Mouse (Mus musculus) left cerebral cortex, postnatal 25 days (tissue): ENCODE results near the gene Vars. TPM values are rescaled to one million over a fixed set of nuclear protein-coding genes. Genes with fewer than 3 reads are reported as not detected.
A peak's percentile ranks its signal among the peaks of the same experiment; 100 is the strongest.

Experiments
- DNase-seq, 2 experiments: peaks; one replicate each; pipeline ENCODE4 v3.0.0; 2022; ENCODE audit warnings: low spot score in 2 of 2, mixed read lengths in 1 of 2
- intact Hi-C: fragments of 180-260 bp; cut with DNase I; formaldehyde crosslinking; loops from one replicate; pipeline ENCODE4 v1.15.1; 2025
- total RNA-seq, 2 experiments: library from RNA; stranded (reverse); gene quantifications; 2 replicates each; pipeline ENCODE4 v1.2.3; 2021

Vars gene
- total RNA-seq, 2 experiments from 2014 or later, result 38.0 to 44.7 TPM

DNA sequence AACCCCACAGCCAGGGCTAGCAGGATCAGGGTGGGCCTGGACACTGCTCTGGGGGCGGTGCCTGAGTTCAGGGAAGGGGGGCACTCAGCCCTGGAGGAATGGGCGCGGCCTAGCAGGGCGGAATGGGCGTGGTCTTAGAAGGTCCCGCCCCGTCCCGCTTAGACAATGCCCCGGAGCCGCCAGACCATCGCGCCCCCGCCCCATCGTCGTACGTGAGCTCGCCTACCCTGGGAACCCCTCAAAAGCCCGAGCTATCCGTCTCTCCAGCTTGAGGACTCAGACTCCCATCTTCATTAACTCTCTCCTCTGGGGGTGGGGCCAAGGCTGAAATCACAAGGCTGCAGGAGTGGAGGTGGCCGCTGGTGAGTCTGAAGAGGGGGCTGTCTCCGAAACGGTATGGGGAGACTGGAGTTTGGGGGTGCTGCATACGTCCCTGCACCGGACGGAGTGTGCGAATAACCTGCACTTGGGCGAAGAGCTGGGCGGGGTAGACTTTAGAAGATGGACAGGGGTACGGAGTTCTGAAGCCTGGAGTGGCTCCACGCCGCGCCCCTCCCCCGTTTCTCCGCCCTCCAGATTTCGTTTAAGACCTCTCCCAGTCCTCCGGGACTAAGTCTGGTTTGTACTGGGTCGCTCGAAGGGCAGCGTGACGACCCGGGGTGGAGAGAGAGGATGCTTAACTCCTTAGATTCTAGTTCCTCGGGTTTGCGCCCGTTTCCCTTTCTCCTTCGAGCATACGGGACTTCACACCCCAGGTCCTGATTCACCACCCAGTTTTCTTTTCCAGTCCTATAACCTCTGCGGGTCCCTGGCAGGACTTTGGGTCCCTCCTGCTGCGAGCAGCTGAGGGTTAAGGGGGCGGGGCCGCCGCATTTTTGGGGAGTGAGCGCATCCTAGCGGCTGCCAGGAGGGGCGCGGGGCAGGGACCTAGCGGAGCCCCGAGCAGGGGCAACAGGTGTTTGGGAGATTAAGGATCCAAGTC lies 58.4 kb downstream of the Vars start, which contains the start of gene Ddah2:
Gene Ddah2, plus strand, starts transcription at position 125 of the 982 bp plus-strand sequence.
- peak; percentile 59 to 71 for DNase-seq
- intact Hi-C loops, result loop anchor here (1.0 kb wide), 1 partner anchor 38 kb away; no protein-coding TSS in a partner anchor

DNA sequence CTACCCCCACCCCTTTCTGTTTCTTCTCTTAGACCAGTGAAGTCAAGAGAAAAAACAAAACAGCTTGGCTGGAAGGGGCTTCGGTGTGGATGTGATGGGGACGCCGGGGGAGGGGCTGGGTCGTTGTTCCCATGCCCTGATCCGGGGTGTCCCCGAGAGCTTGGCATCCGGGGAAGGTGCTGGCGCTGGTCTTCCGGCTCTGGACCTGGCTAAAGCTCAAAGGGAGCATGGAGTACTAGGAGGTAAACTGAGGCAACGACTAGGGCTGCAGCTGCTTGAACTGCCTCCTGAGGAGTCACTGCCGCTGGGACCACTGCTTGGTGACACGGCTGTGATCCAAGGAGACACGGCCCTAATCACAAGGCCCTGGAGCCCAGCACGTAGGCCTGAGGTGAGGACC lies 59.3 kb downstream of the Vars start:
- no peak for DNase-seq
- intact Hi-C loops, result no loop called here

DNA sequence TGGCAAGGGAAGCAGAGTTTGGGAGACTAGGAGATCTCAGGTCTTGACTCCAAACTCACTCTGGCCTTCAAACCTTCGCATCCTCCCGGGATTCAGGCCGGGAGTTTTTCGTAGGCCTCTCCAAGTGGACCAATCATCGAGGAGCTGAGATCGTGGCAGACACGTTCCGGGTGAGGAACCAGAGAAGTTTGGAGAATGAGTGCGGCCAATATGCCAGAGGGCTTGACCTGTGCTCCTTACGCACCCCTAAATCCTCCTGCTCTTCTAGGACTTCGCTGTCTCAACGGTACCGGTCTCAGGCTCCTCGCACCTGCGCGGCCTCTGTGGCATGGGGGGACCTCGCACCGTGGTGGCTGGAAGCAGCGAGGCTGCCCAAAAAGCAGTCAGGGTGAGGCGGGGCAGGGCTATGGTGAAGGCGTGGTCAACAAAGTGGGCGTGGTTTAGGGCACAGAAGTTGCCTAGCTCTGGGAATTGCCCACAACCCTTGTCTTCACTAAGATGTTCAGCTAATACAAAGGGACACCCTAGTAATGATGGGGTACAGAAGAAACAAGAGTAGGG lies 60.0 kb downstream of the Vars start:
- intact Hi-C loops, result no loop called here
- DNase-seq, result no peak

DNA sequence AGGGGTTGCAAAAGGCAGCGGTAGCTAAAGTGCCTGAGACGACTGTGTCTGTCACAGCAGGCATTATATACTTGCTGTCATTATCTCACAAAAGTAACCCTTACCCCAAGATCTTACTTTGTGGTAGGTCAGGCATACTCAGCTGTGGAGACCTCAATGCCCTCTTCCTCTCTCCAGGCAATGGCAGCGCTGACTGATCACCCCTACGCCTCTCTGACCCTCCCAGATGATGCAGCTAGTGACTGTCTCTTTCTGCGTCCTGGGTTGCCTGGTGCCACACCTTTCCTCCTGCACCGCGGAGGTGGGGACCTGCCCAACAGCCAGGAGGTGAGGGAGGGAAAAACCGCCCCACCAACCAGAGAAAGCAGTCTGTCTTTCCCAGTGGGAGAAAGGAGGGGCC lies 60.5 kb downstream of the Vars start:
- no peak for DNase-seq
- intact Hi-C loops, result no loop called here

DNA sequence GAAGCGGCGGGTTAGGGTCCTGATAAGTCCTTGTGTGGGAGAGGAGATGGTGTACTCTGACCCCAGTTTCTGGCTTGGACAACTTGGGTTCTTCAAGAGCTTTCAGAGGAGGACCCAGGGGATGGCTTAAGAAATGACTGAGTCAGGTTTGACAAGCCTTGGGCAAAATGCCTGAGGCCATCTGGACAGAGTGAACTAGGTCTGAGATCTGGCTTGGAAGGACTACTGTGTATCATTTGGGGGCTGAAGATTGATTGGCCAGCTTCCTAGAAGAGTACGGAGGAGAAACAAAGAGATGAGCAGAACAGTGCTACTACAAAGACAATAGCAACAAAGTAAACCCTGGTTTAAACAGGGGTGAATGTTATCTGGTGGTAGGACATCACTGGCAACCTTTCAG lies 62.7 kb downstream of the Vars start:
- no peak for DNase-seq
- intact Hi-C loops, result no loop called here

DNA sequence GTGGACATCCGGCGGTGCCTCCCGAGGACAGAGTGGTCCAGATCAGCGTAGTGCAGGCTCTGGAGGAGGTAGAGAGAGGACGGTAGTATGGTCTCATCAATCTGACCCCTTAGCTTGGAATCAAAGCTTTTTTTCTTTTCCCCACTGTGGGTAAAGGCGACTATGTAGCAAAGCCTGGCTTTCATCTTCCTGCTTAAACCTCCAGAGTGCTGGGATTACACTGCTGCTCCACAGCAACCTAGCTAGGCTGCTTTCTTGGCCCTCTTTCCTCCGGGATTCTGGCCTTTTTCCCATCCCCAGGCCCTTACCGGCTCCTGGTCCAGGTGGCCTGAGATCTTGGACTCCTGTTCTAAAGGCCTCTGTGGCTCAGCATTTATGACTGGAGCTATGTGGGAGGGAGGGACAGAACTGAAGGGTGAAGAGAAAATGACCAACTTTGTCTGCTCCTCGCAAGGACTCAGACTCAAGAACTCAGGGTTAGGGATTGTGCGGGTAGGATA lies 63.6 kb downstream of the Vars start:
- no peak for DNase-seq
- intact Hi-C loops, result no loop called here

DNA sequence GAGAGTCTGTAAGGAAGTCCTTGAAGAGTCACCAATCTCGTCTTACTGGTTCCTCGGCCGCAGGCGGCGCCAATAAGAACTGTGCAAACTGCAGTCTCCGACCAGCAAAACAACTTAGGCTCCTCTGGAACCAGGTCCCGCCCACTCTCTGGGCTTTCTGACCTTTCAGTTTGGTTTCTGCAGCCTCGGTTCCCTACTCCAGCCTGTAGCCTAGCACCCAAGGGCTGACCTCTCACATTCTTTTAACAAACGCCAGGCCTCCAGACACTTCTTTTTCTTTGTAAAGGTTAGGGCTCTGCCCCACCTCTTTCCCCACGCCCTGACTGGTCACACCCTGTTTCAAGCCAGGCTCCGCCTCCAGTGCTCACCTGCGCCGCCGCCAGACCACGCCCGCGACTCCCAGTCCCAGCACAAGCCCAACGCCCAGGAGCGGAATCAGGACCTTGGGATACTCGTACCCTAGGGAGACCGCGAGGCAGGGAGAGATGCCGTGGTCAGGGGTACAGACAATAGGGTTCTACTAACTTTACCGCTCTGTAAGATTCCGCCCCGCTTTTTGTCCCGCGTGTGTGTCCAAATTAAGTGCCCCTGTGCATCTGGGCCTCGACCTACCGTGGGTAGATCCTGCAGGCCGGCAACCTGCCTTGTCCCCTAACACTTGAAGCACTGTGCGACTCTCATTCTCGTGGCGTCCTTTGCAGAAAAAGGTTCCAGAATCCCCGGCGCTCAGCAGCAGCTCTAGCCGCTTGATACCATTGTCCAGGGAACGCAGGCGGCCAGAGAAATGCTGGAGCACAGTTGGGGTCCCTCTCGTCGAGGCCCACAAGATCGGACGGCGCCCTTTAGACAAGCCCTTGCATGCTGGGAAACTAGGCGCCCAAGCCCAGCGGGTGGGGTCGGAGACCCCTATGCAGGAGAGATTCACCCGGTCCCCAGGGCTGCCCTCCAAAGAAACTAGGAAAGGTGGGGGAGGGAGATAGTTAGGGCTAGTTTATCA lies 64.5 kb downstream of the Vars start, which contains the start of gene Ly6g6c:
Gene Ly6g6c, plus strand, starts transcription at position 438 of the 997 bp plus-strand sequence.
- intact Hi-C loops, result no loop called here
- DNase-seq, result no peak

Other genes with a start within 250 kb of the Vars start
- gene Cyp21a1, start 196.4 kb upstream of the Vars start, total RNA-seq, result not detected
- gene Stk19, start 164.0 kb upstream of the Vars start, total RNA-seq, result 10 to 100 TPM; 52.2 to 57.6 TPM
- 10 to 100 TPM; 35.9 to 37.1 TPM for gene Dxo, start 164.0 kb upstream of the Vars start, total RNA-seq
- gene Skiv2l, start 150.8 kb upstream of the Vars start, total RNA-seq, result 10 to 100 TPM; 64.0 to 65.9 TPM
- 10 to 100 TPM; 30.9 to 37.9 TPM for gene Nelfe, start 150.6 kb upstream of the Vars start, total RNA-seq
- under 1 TPM in 1 of 2 experiments, not detected in 1; 0.30 TPM for gene Cfb, start 138.5 kb upstream of the Vars start, total RNA-seq
- gene Zbtb12, start 121.5 kb upstream of the Vars start, total RNA-seq, result 1 to 10 TPM; 6.9 to 7.3 TPM
- gene Gm20547, start 118.9 kb upstream of the Vars start, total RNA-seq, result not detected
- 1 to 10 TPM; 1.5 to 3.6 TPM for gene C2, start 102.7 kb upstream of the Vars start, total RNA-seq
- gene Ehmt2, start 102.5 kb upstream of the Vars start, total RNA-seq, result 100 to 1,000 TPM; 166 to 167 TPM
- gene Slc44a4, start 86.5 kb upstream of the Vars start, total RNA-seq, result under 1 TPM; 0.55 to 0.66 TPM
- 10 to 100 TPM; 42.9 to 44.0 TPM for gene Neu1, start 69.7 kb upstream of the Vars start, total RNA-seq
- 10 to 100 TPM in 1 of 2 experiments, 1 to 10 TPM in 1; 9.9 to 15.0 TPM for gene Hspa1b, start 41.7 kb upstream of the Vars start, total RNA-seq
- not detected for gene Gm20481, start 31.1 kb upstream of the Vars start, total RNA-seq
- gene Hspa1a, start 28.8 kb upstream of the Vars start, total RNA-seq, result 10 to 100 TPM; 10.8 to 12.6 TPM
- under 1 TPM; 0.27 to 0.34 TPM for gene Hspa1l, start 28.3 kb upstream of the Vars start, total RNA-seq
- gene Lsm2, start 19.1 kb upstream of the Vars start, total RNA-seq, result 10 to 100 TPM; 17.3 to 18.0 TPM
- gene Vwa7, start 15.6 kb downstream of the Vars start, total RNA-seq, result under 1 TPM; 0.30 to 0.37 TPM
- under 1 TPM; 0.60 to 0.83 TPM for gene Sapcd1, start 27.0 kb downstream of the Vars start, total RNA-seq
- under 1 TPM; 0.76 to 0.96 TPM for gene Msh5, start 45.8 kb downstream of the Vars start, total RNA-seq
- gene Clic1, start 49.0 kb downstream of the Vars start, total RNA-seq, result 10 to 100 TPM in 1 of 2 experiments, 1 to 10 TPM in 1; 9.9 to 11.6 TPM
- 10 to 100 TPM; 12.1 to 12.5 TPM for gene Ddah2, start 58.0 kb downstream of the Vars start, total RNA-seq
- gene Ly6g6c, start 64.4 kb downstream of the Vars start, total RNA-seq, result not detected
- gene Mpig6b, start 65.2 kb downstream of the Vars start, total RNA-seq, result not detected
- 1 to 10 TPM; 2.4 to 2.7 TPM for gene Ly6g6e, start 75.9 kb downstream of the Vars start, total RNA-seq
- 1 to 10 TPM in 1 of 2 experiments, under 1 TPM in 1; 0.69 to 1.9 TPM for gene Ly6g6d, start 77.1 kb downstream of the Vars start, total RNA-seq
- gene Ly6g6f, start 84.6 kb downstream of the Vars start, total RNA-seq, result not detected
- 100 to 1,000 TPM; 107 to 109 TPM for gene Abhd16a, start 88.3 kb downstream of the Vars start, total RNA-seq
- gene Ly6g5c, start 107.3 kb downstream of the Vars start, total RNA-seq, result not detected
- under 1 TPM; 0.69 to 0.94 TPM for gene Ly6g5b, start 114.4 kb downstream of the Vars start, total RNA-seq
- gene Gpank1, start 120.5 kb downstream of the Vars start, total RNA-seq, result 10 to 100 TPM; 13.1 to 15.2 TPM
- 100 to 1,000 TPM; 183 to 185 TPM for gene Csnk2b, start 121.1 kb downstream of the Vars start, total RNA-seq
- gene D17H6S53E, start 125.4 kb downstream of the Vars start, total RNA-seq, result 10 to 100 TPM; 24.1 to 29.8 TPM
- gene Apom, start 131.1 kb downstream of the Vars start, total RNA-seq, result not detected
- gene Bag6, start 134.2 kb downstream of the Vars start, total RNA-seq, result 100 to 1,000 TPM; 286 to 292 TPM
- 100 to 1,000 TPM; 268 to 285 TPM for gene Prrc2a, start 163.9 kb downstream of the Vars start, total RNA-seq
- 10 to 100 TPM; 10.8 to 11.1 TPM for gene Aif1, start 175.1 kb downstream of the Vars start, total RNA-seq
- 10 to 100 TPM in 1 of 2 experiments, 1 to 10 TPM in 1; 6.1 to 10.1 TPM for gene Lst1, start 187.5 kb downstream of the Vars start, total RNA-seq
- under 1 TPM; 0.64 to 0.99 TPM for gene Ltb, start 193.5 kb downstream of the Vars start, total RNA-seq
- gene Tnf, start 201.0 kb downstream of the Vars start, total RNA-seq, result not detected
- gene Lta, start 204.4 kb downstream of the Vars start, total RNA-seq, result under 1 TPM; 0.34 to 0.39 TPM
- not detected for gene Gm16181, start 219.8 kb downstream of the Vars start, total RNA-seq
- gene Atp6v1g2, start 232.7 kb downstream of the Vars start, total RNA-seq, result 100 to 1,000 TPM; 514 to 578 TPM
- 10 to 100 TPM; 11.7 to 12.8 TPM for gene Nfkbil1, start 234.8 kb downstream of the Vars start, total RNA-seq
- gene Ddx39b, start 240.8 kb downstream of the Vars start, total RNA-seq, result 100 to 1,000 TPM; 207 to 209 TPM